Mouse (Mus musculus) myocyte (in vitro differentiated cells): ENCODE results near the gene Atp5j2.

Experiments used
- E2F4 ChIP-seq: IDR thresholded peaks from one replicate; pipeline ENCODE4 v1.6.1; 2011; ENCODE audit warnings: mild to moderate bottlenecking, control low read depth, moderate library complexity; ENCODE audit not compliant: insufficient read depth
- MYOG ChIP-seq, 3 experiments: IDR thresholded peaks; one replicate each; pipeline ENCODE4 v1.6.1; 2011; ENCODE audit warnings: control low read depth in 2 of 3, low read depth in 2 of 3, mild to moderate bottlenecking in 2 of 3; ENCODE audit not compliant: insufficient read length in 2 of 3, control insufficient read depth in 1 of 3, insufficient read depth in 1 of 3
- POLR2A ChIP-seq: IDR thresholded peaks from one replicate; pipeline ENCODE4 v1.6.1; 2011; ENCODE audit warnings: low read depth, mild to moderate bottlenecking, control low read depth, moderate library complexity; ENCODE audit not compliant: insufficient read length
- POLR2AphosphoS2 ChIP-seq: IDR thresholded peaks from one replicate; pipeline ENCODE4 v1.6.1; 2011; ENCODE audit warnings: low read depth, control low read depth; ENCODE audit not compliant: insufficient read length
- TCF12 ChIP-seq: IDR thresholded peaks from one replicate; pipeline ENCODE4 v1.6.1; 2011; ENCODE audit warnings: mild to moderate bottlenecking, control low read depth; ENCODE audit not compliant: poor library complexity, insufficient read depth, severe bottlenecking
- TCF3 ChIP-seq: IDR thresholded peaks from one replicate; pipeline ENCODE4 v1.6.1; 2011; ENCODE audit warnings: low read depth, control low read depth; ENCODE audit not compliant: insufficient read length
- USF1 ChIP-seq: IDR thresholded peaks from one replicate; pipeline ENCODE4 v1.6.1; 2011; ENCODE audit warnings: low read depth, mild to moderate bottlenecking, control low read depth, moderate library complexity

DNA sequence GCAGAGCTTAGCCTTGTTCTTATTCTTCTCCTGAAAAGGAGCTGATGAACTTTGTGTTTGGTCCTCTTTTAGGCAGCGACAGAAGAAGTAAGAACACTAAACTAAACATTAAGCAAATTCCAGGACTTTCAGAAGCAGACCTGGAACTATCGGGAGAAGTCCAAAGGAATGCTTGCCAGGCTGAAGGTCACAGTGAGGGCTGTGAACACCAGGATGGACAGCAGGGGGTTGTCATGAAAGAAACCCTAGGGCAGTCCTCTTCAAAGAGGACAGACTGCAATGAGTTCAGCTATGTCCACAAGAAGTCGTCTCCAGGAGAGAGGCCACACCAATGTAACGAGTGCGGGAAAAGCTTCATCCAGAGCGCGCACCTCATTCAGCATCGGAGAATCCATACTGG is 28.1 kb upstream of the Atp5j2 start:
- TF ChIP-seq POLR2A (no peak), E2F4 (no peak), MYOG (IDR thresholded peaks at IDR 0.05; ENCODE audit: control insufficient read depth in 1 of 3, insufficient read depth in 1 of 3, insufficient read length in 2 of 3, low read depth in 2 of 3) (no peak), TCF12 (no peak), USF1 (no peak), TCF3 (no peak), POLR2AphosphoS2 (no peak)
